25 mouse cellular contexts compared by ENCODE assay signal in the genomic region with DNA sequence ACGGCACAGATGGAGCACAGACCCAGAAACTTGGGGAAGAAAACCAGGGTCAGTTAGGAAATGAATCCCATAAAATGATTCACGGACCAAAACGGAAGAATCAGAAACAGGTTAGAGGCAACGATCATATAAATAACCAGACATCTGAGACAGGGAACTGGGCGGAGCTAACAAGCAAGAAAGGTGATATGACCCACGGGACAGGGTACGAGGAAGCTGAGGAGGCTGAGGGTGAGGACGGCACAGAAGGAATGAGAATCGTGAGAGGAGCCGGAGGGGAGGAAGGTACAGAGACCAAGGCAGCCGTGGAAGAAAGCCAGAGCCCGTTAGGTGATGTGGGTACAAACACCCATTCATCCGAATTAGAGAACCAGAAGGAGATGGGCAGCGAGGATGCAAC. TPM values are rescaled to one million over a fixed set of nuclear protein-coding genes. Genes with fewer than 3 reads are reported as not detected.
A peak's percentile ranks its signal among the peaks of the same experiment; 100 is the strongest.
DNase-seq lines count a peak whose midpoint lies in the region; ATAC-seq and TF ChIP-seq lines count a peak whose summit lies in the region.
"Had no signal": no experiment of that assay in that cellular context is flagged by ENCODE, and none has a peak within 500 bp of the region (broad histone marks: within the 10 kb centered on the region; RNA-seq: fewer than 3 reads in every experiment).

No protein-coding gene starts in this region.

- H3K27ac ChIP-seq in hindbrain, embryonic 13.5 days, result no peak overlapping the region
- H3K27ac ChIP-seq in hindbrain, embryonic 11.5 days (ENCODE audit: low read depth, low read length), result no peak overlapping the region
- H3K27ac ChIP-seq in CH12.LX (ENCODE audit: insufficient read depth, low read depth), result no peak overlapping the region
- H3K27ac ChIP-seq in embryonic facial prominence, embryonic 12.5 days, result no peak overlapping the region; the same call in 1 of the 2 replicates
- peak overlapping the region; percentile 1; the same call in 1 of the 2 replicates for H3K27ac ChIP-seq in limb, embryonic 13.5 days
- H3K27ac ChIP-seq: forebrain, embryonic 13.5 days; heart, adult 2 months; heart, embryonic 15.5 days; hindbrain, postnatal 0 days had no signal

- TF ChIP-seq RAD21 in CH12.LX (IDR thresholded peaks at IDR 0.05; ENCODE audit: low read depth, low read length), result no peak

- no peaks in the 10 kb centered on the region for H3K4me1 ChIP-seq in hindbrain, embryonic 13.5 days (replicated peaks)
- H3K4me1 ChIP-seq in hindbrain, embryonic 11.5 days (replicated peaks; ENCODE audit: control insufficient read depth, insufficient read depth, low read length), result no peaks in the 10 kb centered on the region
- peaks cover 0 to 7% of the 10 kb centered on the region in 2 experiments; a peak in 2 of 4 replicates for H3K4me1 ChIP-seq in CH12.LX (ENCODE audit: control insufficient read depth in 1 of 2, insufficient read depth in 2 of 2)
- peaks cover 7% of the 10 kb centered on the region; the same call in 1 of the 2 replicates for H3K4me1 ChIP-seq in embryonic facial prominence, embryonic 12.5 days
- H3K4me1 ChIP-seq in limb, embryonic 13.5 days, result peaks cover 12% of the 10 kb centered on the region
- H3K4me1 ChIP-seq: forebrain, embryonic 13.5 days; heart, embryonic 15.5 days had no signal

- TF ChIP-seq POLR2A in CH12.LX (IDR thresholded peaks at IDR 0.05; ENCODE audit: low read depth, low read length), result no peak

- peaks cover 59% of the 10 kb centered on the region for H3K27me3 ChIP-seq in hindbrain, embryonic 13.5 days
- peaks cover 3% of the 10 kb centered on the region; the same call in 1 of the 2 replicates for H3K27me3 ChIP-seq in hindbrain, embryonic 11.5 days (ENCODE audit: control insufficient read depth, insufficient read depth, low read length)
- peaks cover 57% of the 10 kb centered on the region for H3K27me3 ChIP-seq in CH12.LX (replicated peaks)
- peaks cover 22% of the 10 kb centered on the region; the same call in 1 of the 2 replicates for H3K27me3 ChIP-seq in embryonic facial prominence, embryonic 12.5 days
- H3K27me3 ChIP-seq in limb, embryonic 13.5 days, result peaks cover 49% of the 10 kb centered on the region

- dilution Hi-C loops in CH12.LX (cut with MboI; ENCODE audit: extremely low pct_ligation_motif_present, extremely low pct_unique_long_range_greater_than_20kb, low sequenced_read_pairs), result no loop called here

- H3K36me3 ChIP-seq in hindbrain, embryonic 13.5 days, result no peaks in the 10 kb centered on the region
- no peaks in the 10 kb centered on the region for H3K36me3 ChIP-seq in hindbrain, embryonic 11.5 days (ENCODE audit: control insufficient read depth, insufficient read depth, low read length)
- H3K36me3 ChIP-seq in CH12.LX (replicated peaks in 1 of 2; ENCODE audit: control insufficient read depth in 1 of 2, insufficient read depth in 1 of 2, low read length in 1 of 2), result no peaks in the 10 kb centered on the region
- H3K36me3 ChIP-seq in embryonic facial prominence, embryonic 12.5 days, result no peaks in the 10 kb centered on the region
- H3K36me3 ChIP-seq in limb, embryonic 13.5 days, result no peaks in the 10 kb centered on the region
- H3K36me3 ChIP-seq: heart, embryonic 15.5 days had no signal

- no peak for TF ChIP-seq CTCF in CH12.LX (conservative IDR thresholded peaks at IDR 0.05 in 1 of 2, IDR thresholded peaks at IDR 0.05 in 1 of 2; ENCODE audit: low read depth in 2 of 2, low read length in 2 of 2)

- H3K4me3 ChIP-seq in hindbrain, embryonic 13.5 days, result no peak overlapping the region
- no peak overlapping the region for H3K4me3 ChIP-seq in hindbrain, embryonic 11.5 days (ENCODE audit: low read depth, low read length)
- no peak overlapping the region for H3K4me3 ChIP-seq in CH12.LX (replicated peaks in 1 of 3; ENCODE audit: low read depth in 2 of 3, low read length in 2 of 3, poor library complexity in 1 of 3)
- H3K4me3 ChIP-seq in embryonic facial prominence, embryonic 12.5 days, result no peak overlapping the region
- 0 out of 2 replicates have a peak overlapping the region, but pooled peaks have one; percentile 7 for H3K4me3 ChIP-seq in limb, embryonic 13.5 days
- H3K4me3 ChIP-seq: forebrain, embryonic 13.5 days; heart, adult 2 months; heart, embryonic 15.5 days had no signal

- H3K9me3 ChIP-seq in hindbrain, embryonic 13.5 days, result no peaks in the 10 kb centered on the region
- no peaks in the 10 kb centered on the region for H3K9me3 ChIP-seq in hindbrain, embryonic 11.5 days (ENCODE audit: control insufficient read depth, low read length)
- H3K9me3 ChIP-seq in CH12.LX (replicated peaks; ENCODE audit: low read length), result no peaks in the 10 kb centered on the region
- no peaks in the 10 kb centered on the region for H3K9me3 ChIP-seq in embryonic facial prominence, embryonic 12.5 days
- no peaks in the 10 kb centered on the region for H3K9me3 ChIP-seq in limb, embryonic 13.5 days
- H3K9me3 ChIP-seq: forebrain, embryonic 13.5 days; heart, embryonic 15.5 days had no signal

- no peak for DNase-seq in hindbrain, embryonic 11.5 days (ENCODE audit: low spot score)
- no peak for DNase-seq in CH12.LX (ENCODE audit: extremely low read depth)
- no peak for DNase-seq in adrenal gland, adult 8-10 months
- no peak for DNase-seq in embryo, embryonic 10.5 days (ENCODE audit: low spot score)
- DNase-seq: adrenal gland, postnatal 14 days; cerebellum, adult 11-12 months; cerebellum, adult 9-10 months; cerebellum, postnatal 25 days; forebrain, postnatal 0 days; gastrocnemius, postnatal 14 days; heart, adult 2 months; heart, postnatal 14 days; kidney, adult 18-20 months had no signal

- no peak for ATAC-seq in hindbrain, embryonic 13.5 days (ENCODE audit: low FRiP score)
- ATAC-seq in hindbrain, embryonic 11.5 days (ENCODE audit: low FRiP score), result no peak
- ATAC-seq in embryonic facial prominence, embryonic 12.5 days (ENCODE audit: insufficient number of reproducible peaks, insufficient read depth, low FRiP score, low TSS enrichment), result no peak
- no peak for ATAC-seq in limb, embryonic 13.5 days (ENCODE audit: low FRiP score, low read depth)
- ATAC-seq in megakaryocyte, adult 5-6 weeks (ENCODE audit: poor library complexity, severe bottlenecking), result no peak
- ATAC-seq: forebrain, embryonic 13.5 days; forebrain, postnatal 0 days; hindbrain, postnatal 0 days had no signal

- 0 out of 2 replicates have a peak overlapping the region, but pooled peaks have one; percentile 39 for H3K9ac ChIP-seq in hindbrain, embryonic 13.5 days
- no peak overlapping the region for H3K9ac ChIP-seq in hindbrain, embryonic 11.5 days (ENCODE audit: low read depth, low read length)
- H3K9ac ChIP-seq in CH12.LX (ENCODE audit: insufficient read depth, low read depth), result no peak overlapping the region
- H3K9ac ChIP-seq in embryonic facial prominence, embryonic 12.5 days, result no peak overlapping the region
- H3K9ac ChIP-seq in limb, embryonic 13.5 days, result peak overlapping the region; percentile 48
- H3K9ac ChIP-seq: forebrain, embryonic 13.5 days; forebrain, postnatal 0 days; heart, embryonic 15.5 days had no signal

- H3K79me2 ChIP-seq in CH12.LX (replicated peaks; ENCODE audit: control insufficient read depth, extremely low read depth, insufficient read depth, poor library complexity, severe bottlenecking), result no peaks in the 10 kb centered on the region

- WGBS in hindbrain, embryonic 13.5 days, result 75% methylated on average over 14 of the region's 14 CpGs
- WGBS in hindbrain, embryonic 11.5 days, result 64% methylated on average over 14 of the region's 14 CpGs
- WGBS in embryonic facial prominence, embryonic 12.5 days, result 30% methylated on average over 14 of the region's 14 CpGs
- 34% methylated on average over 14 of the region's 14 CpGs for WGBS in limb, embryonic 13.5 days

- H3K4me2 ChIP-seq in hindbrain, embryonic 13.5 days, result no peak overlapping the region
- H3K4me2 ChIP-seq in hindbrain, embryonic 11.5 days (replicated peaks; ENCODE audit: low read depth, low read length), result no peak overlapping the region
- peak overlapping the region; percentile 27 for H3K4me2 ChIP-seq in CH12.LX (ENCODE audit: insufficient read depth, low read depth, poor library complexity, severe bottlenecking)
- H3K4me2 ChIP-seq in embryonic facial prominence, embryonic 12.5 days (replicated peaks), result peak overlapping the region; percentile 5
- H3K4me2 ChIP-seq in limb, embryonic 13.5 days (replicated peaks), result peak overlapping the region; percentile 41
- H3K4me2 ChIP-seq: forebrain, embryonic 13.5 days; heart, embryonic 11.5 days; heart, embryonic 15.5 days had no signal

- no peak for TF ChIP-seq EP300 in CH12.LX (IDR thresholded peaks at IDR 0.05; ENCODE audit: low read length)

- in situ Hi-C loops in CH12.LX (cut with MboI; ENCODE audit: low pct_ligation_motif_present, low pct_unique_long_range_greater_than_20kb, low sequenced_read_pairs), result loop anchor here (5.0 to 10.0 kb wide), 2 partner anchors 43 to 181 kb away; partner anchors contain the start of gene Cenpm

RNA-seq across cellular contexts. Expression of gene 4930407I10Rik, which starts 5.0 kb away (rescaled TPM):
- not detected in 2 replicates for polyA plus RNA-seq in hindbrain, embryonic 13.5 days (2015; fragmentation: Nextera tagmentation; extraction: Ambion mirVana)
- 0.08 TPM in 1 of 2 replicates, not detected in the other for polyA plus RNA-seq in hindbrain, embryonic 11.5 days (2014; fragmentation: Nextera tagmentation; extraction: Ambion mirVana)
- total RNA-seq in CH12.LX (2012; rRNA removed) (0.04 TPM in 2 replicates), CH12.LX (2014; rRNA removed) (not detected in 2 replicates)
- not detected in 2 replicates for polyA plus RNA-seq in CH12.LX (2012; ENCODE audit: insufficient read length, low read depth)
- 0.04 TPM in 1 of 2 replicates, not detected in the other for polyA plus RNA-seq in embryonic facial prominence, embryonic 12.5 days (2016; fragmentation: Nextera tagmentation; extraction: Ambion mirVana)
- polyA plus RNA-seq in limb, embryonic 13.5 days (2015; fragmentation: Nextera tagmentation; extraction: Ambion mirVana), result 0.03 TPM in 1 of 2 replicates, not detected in the other
- total RNA-seq in adrenal gland, adult 8-10 months (2022), result not detected
- total RNA-seq in megakaryocyte, adult 5-6 weeks (2015), result not detected in 2 replicates
- total RNA-seq in megakaryocyte, adult 5-6 weeks (2017), result not detected in 2 replicates
- total RNA-seq: adrenal gland, postnatal 14 days; ES-E14; forebrain, postnatal 0 days; gastrocnemius, postnatal 14 days; heart, adult 2 months; heart, postnatal 14 days; hematopoietic stem cell, adult 5-6 weeks; hindbrain, postnatal 0 days had no signal
- polyA plus RNA-seq: cortical plate, adult 2 months; forebrain, embryonic 13.5 days; forebrain, postnatal 0 days; heart, adult 2 months; heart, embryonic 11.5 days; heart, embryonic 15.5 days; hindbrain, postnatal 0 days; intestine, embryonic 14.5 days had no signal

RNA-seq across cellular contexts. Expression of gene Mei1, which starts 5.9 kb away (rescaled TPM):
- 0.05 TPM in 1 of 2 replicates, not detected in the other for polyA plus RNA-seq in hindbrain, embryonic 13.5 days (2015; fragmentation: Nextera tagmentation; extraction: Ambion mirVana)
- not detected in 2 replicates for polyA plus RNA-seq in hindbrain, embryonic 11.5 days (2014; fragmentation: Nextera tagmentation; extraction: Ambion mirVana)
- total RNA-seq in CH12.LX (2012; rRNA removed) (0.04 TPM in 1 of 2 replicates, not detected in the other), CH12.LX (2014; rRNA removed) (not detected in 2 replicates)
- polyA plus RNA-seq in CH12.LX (2012; ENCODE audit: insufficient read length, low read depth), result not detected in 2 replicates
- 0.09 and 0.10 TPM in 2 replicates for polyA plus RNA-seq in embryonic facial prominence, embryonic 12.5 days (2016; fragmentation: Nextera tagmentation; extraction: Ambion mirVana)
- 0.11 and 0.17 TPM in 2 replicates for polyA plus RNA-seq in limb, embryonic 13.5 days (2015; fragmentation: Nextera tagmentation; extraction: Ambion mirVana)
- total RNA-seq in adrenal gland, adult 8-10 months (2022), result 1 to 10 TPM in 3 of 4 experiments, under 1 TPM in 1; 0.74 to 4.1 (median 2.4) TPM
- not detected in 2 replicates for total RNA-seq in megakaryocyte, adult 5-6 weeks (2015)
- total RNA-seq in megakaryocyte, adult 5-6 weeks (2017), result not detected in 2 replicates
- total RNA-seq: heart, adult 2 months; heart, postnatal 14 days; hematopoietic stem cell, adult 5-6 weeks had no signal
- polyA plus RNA-seq: heart, adult 2 months; heart, embryonic 11.5 days; heart, embryonic 15.5 days; intestine, embryonic 14.5 days had no signal

RNA-seq across cellular contexts. Expression of gene Snu13, which starts 16.5 kb away (rescaled TPM):
- polyA plus RNA-seq in hindbrain, embryonic 13.5 days (2015; fragmentation: Nextera tagmentation; extraction: Ambion mirVana), result 225 and 241 TPM in 2 replicates
- 262 and 282 TPM in 2 replicates for polyA plus RNA-seq in hindbrain, embryonic 11.5 days (2014; fragmentation: Nextera tagmentation; extraction: Ambion mirVana)
- total RNA-seq in CH12.LX (2012; rRNA removed) (167 and 225 TPM in 2 replicates), CH12.LX (2014; rRNA removed) (558 and 575 TPM in 2 replicates)
- polyA plus RNA-seq in CH12.LX (2012; ENCODE audit: insufficient read length, low read depth), result 433 and 587 TPM in 2 replicates
- 255 and 260 TPM in 2 replicates for polyA plus RNA-seq in embryonic facial prominence, embryonic 12.5 days (2016; fragmentation: Nextera tagmentation; extraction: Ambion mirVana)
- polyA plus RNA-seq in limb, embryonic 13.5 days (2015; fragmentation: Nextera tagmentation; extraction: Ambion mirVana), result 294 and 308 TPM in 2 replicates
- total RNA-seq in adrenal gland, adult 8-10 months (2022), result 10 to 100 TPM; 77.0 to 94.9 (median 88.2) TPM
- 104 and 106 TPM in 2 replicates for total RNA-seq in megakaryocyte, adult 5-6 weeks (2015)
- total RNA-seq in megakaryocyte, adult 5-6 weeks (2017), result 79.1 and 80.3 TPM in 2 replicates

RNA-seq across cellular contexts. Expression of gene Desi1, which starts 30.2 kb away (rescaled TPM):
- 42.2 and 45.1 TPM in 2 replicates for polyA plus RNA-seq in hindbrain, embryonic 13.5 days (2015; fragmentation: Nextera tagmentation; extraction: Ambion mirVana)
- 32.6 and 35.6 TPM in 2 replicates for polyA plus RNA-seq in hindbrain, embryonic 11.5 days (2014; fragmentation: Nextera tagmentation; extraction: Ambion mirVana)
- 10.9 and 11.3 TPM in 2 replicates for total RNA-seq in CH12.LX (2012; rRNA removed)
- 7.6 and 10.0 TPM in 2 replicates for total RNA-seq in CH12.LX (2014; rRNA removed)
- polyA plus RNA-seq in CH12.LX (2012; ENCODE audit: insufficient read length, low read depth), result 39.2 and 47.3 TPM in 2 replicates
- 31.6 and 34.0 TPM in 2 replicates for polyA plus RNA-seq in embryonic facial prominence, embryonic 12.5 days (2016; fragmentation: Nextera tagmentation; extraction: Ambion mirVana)
- 26.6 and 26.9 TPM in 2 replicates for polyA plus RNA-seq in limb, embryonic 13.5 days (2015; fragmentation: Nextera tagmentation; extraction: Ambion mirVana)
- 100 to 1,000 TPM in 2 of 4 experiments, 10 to 100 TPM in 2; 50.8 to 137 (median 93.4) TPM for total RNA-seq in adrenal gland, adult 8-10 months (2022)
- total RNA-seq in megakaryocyte, adult 5-6 weeks (2015), result 19.1 and 26.3 TPM in 2 replicates
- 2.6 and 3.9 TPM in 2 replicates for total RNA-seq in megakaryocyte, adult 5-6 weeks (2017)

Comparison
In these comparisons a context has a peak if more than half of its experiments do, and no peak if none do; other contexts are left out.
1. H3K9ac ChIP-seq: peak in hindbrain, embryonic 13.5 days (single experiment) and limb, embryonic 13.5 days (single experiment); none in hindbrain, embryonic 11.5 days (single experiment), CH12.LX (single experiment) and embryonic facial prominence, embryonic 12.5 days (single experiment).
2. H3K4me2 ChIP-seq: peak in CH12.LX (single experiment), embryonic facial prominence, embryonic 12.5 days (single experiment) and limb, embryonic 13.5 days (single experiment); none in hindbrain, embryonic 13.5 days (single experiment) and hindbrain, embryonic 11.5 days (single experiment).